Mouse (Mus musculus): ENCODE measurements around the gene B3galt6. TPM values are rescaled to one million over a fixed set of nuclear protein-coding genes. Genes with fewer than 3 reads are reported as not detected.

The B3galt6 gene
- polyA plus RNA-seq, 1 experiment from 2014 or later = 18.8 TPM

GRCm38 (mm10) chr4:155944271-155944670 is 48.2 kb downstream of the B3galt6 start:
- Histone ChIP-seq H3K4me2 (peak overlapping the region; percentile 83), H3K9me3 (ENCODE audit: control insufficient read depth, low read length) (no peaks in the 10 kb centered on the region), H3K27ac (ENCODE audit: low read depth, low read length) (peak overlapping the region; percentile 48; the same call in 1 of the 2 replicates), H3K9ac (ENCODE audit: low read length) (peak overlapping the region; percentile 88), H3K27me3 (ENCODE audit: control insufficient read depth, insufficient read depth, low read length) (no peaks in the 10 kb centered on the region), H3K4me3 (ENCODE audit: low read depth, low read length) (peak overlapping the region; percentile 99), H3K36me3 (ENCODE audit: control insufficient read depth, insufficient read depth, low read length) (peaks cover 3% of the 10 kb centered on the region; the same call in 1 of the 2 replicates), H3K4me1 (ENCODE audit: control insufficient read depth, insufficient read depth, low read length) (peaks cover 16% of the 10 kb centered on the region)
- WGBS = under 1% methylated on average over 17 of the region's 17 CpGs
- DNase-seq (ENCODE audit: low spot score, missing footprints) (peak; percentile 90), ATAC-seq (ENCODE audit: low FRiP score) (peak; percentile 10; the same call in 1 of the 2 replicates)

DNA sequence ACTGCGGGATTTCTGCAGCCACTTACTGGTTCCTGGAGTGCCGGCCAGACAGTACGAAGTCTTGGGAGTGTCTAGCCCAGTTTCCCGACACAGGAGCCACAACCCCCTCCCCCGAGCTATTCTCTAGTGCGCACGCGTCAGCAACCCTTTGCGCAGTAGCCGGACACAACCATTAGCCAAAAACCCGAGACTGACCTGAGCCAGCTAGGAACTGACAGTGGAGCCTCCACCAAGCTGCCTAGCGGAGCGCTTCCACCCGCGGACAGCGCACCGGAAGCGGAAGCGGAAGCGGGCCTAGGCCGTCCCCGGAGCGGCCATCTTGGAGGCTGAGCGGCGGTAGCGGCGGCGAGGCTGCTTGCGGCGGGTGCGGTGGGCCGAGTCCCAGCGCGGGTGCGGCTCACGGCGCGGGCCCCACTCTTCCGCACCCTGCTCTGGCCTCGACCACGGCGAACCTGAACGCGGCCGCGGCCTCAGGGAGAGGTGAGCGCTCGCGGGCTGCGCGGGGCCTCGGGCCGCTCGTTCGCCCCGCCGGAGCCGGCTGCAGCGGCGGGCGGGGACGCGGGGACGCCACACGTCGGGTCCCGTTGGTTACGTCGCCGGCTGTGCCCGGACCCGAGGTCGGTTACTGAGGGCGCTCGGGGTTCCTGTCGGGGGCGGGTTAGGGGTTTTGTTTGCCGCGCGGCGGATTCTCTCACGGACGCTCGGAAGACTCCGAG is 48.8 kb downstream of the B3galt6 start, which contains the start of gene Ube2j2:
TSS of gene Ube2j2 (plus strand) at position 298 of the 716 bp plus-strand sequence.
- Histone ChIP-seq H3K36me3 (ENCODE audit: control insufficient read depth, insufficient read depth, low read length) (no peaks in the 10 kb centered on the region), H3K4me3 (ENCODE audit: low read depth, low read length) (peak within 1 kb of the TSS; percentile 99), H3K9ac (ENCODE audit: low read length) (peak within 1 kb of the TSS; percentile 88), H3K4me2 (peak within 1 kb of the TSS; percentile 83), H3K27ac (ENCODE audit: low read depth, low read length) (peak within 1 kb of the TSS; percentile 68), H3K27me3 (ENCODE audit: control insufficient read depth, insufficient read depth, low read length) (no peaks in the 10 kb centered on the region), H3K4me1 (ENCODE audit: control insufficient read depth, insufficient read depth, low read length) (peaks cover 16% of the 10 kb centered on the region), H3K9me3 (ENCODE audit: control insufficient read depth, low read length) (no peaks in the 10 kb centered on the region)
- under 1% methylated on average over 84 of the region's 85 CpGs for WGBS
- peak; percentile 100 for DNase-seq (ENCODE audit: low spot score, missing footprints)
- peak; percentile 98 for ATAC-seq (ENCODE audit: low FRiP score)

DNA sequence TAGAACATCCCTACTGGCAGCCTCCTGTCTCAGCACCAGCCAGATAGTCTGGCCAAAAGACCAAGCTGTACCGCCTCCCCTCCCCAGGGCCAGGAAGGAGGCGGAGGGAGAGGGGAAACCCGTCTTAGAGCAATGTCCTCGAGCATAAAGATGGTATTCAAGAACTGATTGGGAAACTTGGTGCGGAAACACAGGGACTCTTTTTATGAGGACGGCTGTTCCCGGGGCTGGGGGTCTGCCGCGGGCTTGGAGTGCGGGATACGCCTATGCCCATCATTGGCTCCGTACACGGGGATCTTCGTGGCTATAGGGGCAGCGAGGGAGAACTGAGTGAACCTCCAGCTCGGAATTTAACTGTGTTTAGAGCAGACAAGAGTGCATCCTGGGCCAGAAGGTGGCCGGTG is 49.4 kb downstream of the B3galt6 start:
- DNase-seq (ENCODE audit: low spot score, missing footprints) = no peak
- Histone ChIP-seq H3K27me3 (ENCODE audit: control insufficient read depth, insufficient read depth, low read length) (no peaks in the 10 kb centered on the region), H3K27ac (ENCODE audit: low read depth, low read length) (peak overlapping the region; percentile 68), H3K36me3 (ENCODE audit: control insufficient read depth, insufficient read depth, low read length) (no peaks in the 10 kb centered on the region), H3K4me1 (ENCODE audit: control insufficient read depth, insufficient read depth, low read length) (peaks cover 16% of the 10 kb centered on the region), H3K9me3 (ENCODE audit: control insufficient read depth, low read length) (no peaks in the 10 kb centered on the region), H3K9ac (ENCODE audit: low read length) (peak overlapping the region; percentile 88), H3K4me2 (peak overlapping the region; percentile 83), H3K4me3 (ENCODE audit: low read depth, low read length) (peak overlapping the region; percentile 99)
- under 1% methylated on average over 17 of the region's 17 CpGs for WGBS
- ATAC-seq (ENCODE audit: low FRiP score) = no peak

Other genes starting within 250 kb of the B3galt6 start
- 84.5 and 84.6 TPM in 2 replicates for gene Atad3a, start 231.6 kb downstream of the B3galt6 start, polyA plus RNA-seq (2014; fragmentation: Nextera tagmentation; extraction: Ambion mirVana)
- gene Vwa1, start 218.0 kb downstream of the B3galt6 start, polyA plus RNA-seq (2014; fragmentation: Nextera tagmentation; extraction: Ambion mirVana) = 9.1 and 9.9 TPM in 2 replicates
- 0.14 and 0.21 TPM in 2 replicates for gene Tmem88b, start 206.8 kb downstream of the B3galt6 start, polyA plus RNA-seq (2014; fragmentation: Nextera tagmentation; extraction: Ambion mirVana)
- not detected in 2 replicates for gene Ankrd65, start 202.2 kb downstream of the B3galt6 start, polyA plus RNA-seq (2014; fragmentation: Nextera tagmentation; extraction: Ambion mirVana)
- 225 and 243 TPM in 2 replicates for gene Mrpl20, start 189.8 kb downstream of the B3galt6 start, polyA plus RNA-seq (2014; fragmentation: Nextera tagmentation; extraction: Ambion mirVana)
- gene Ccnl2, start 180.2 kb downstream of the B3galt6 start, polyA plus RNA-seq (2014; fragmentation: Nextera tagmentation; extraction: Ambion mirVana) = 146 and 157 TPM in 2 replicates
- gene Aurkaip1, start 161.4 kb downstream of the B3galt6 start, polyA plus RNA-seq (2014; fragmentation: Nextera tagmentation; extraction: Ambion mirVana) = 113 and 128 TPM in 2 replicates
- gene Mxra8, start 153.0 kb downstream of the B3galt6 start, polyA plus RNA-seq (2014; fragmentation: Nextera tagmentation; extraction: Ambion mirVana) = 37.7 and 41.9 TPM in 2 replicates
- 8.6 and 10.7 TPM in 2 replicates for gene Dvl1, start 145.2 kb downstream of the B3galt6 start, polyA plus RNA-seq (2014; fragmentation: Nextera tagmentation; extraction: Ambion mirVana)
- gene Tas1r3, start 129.3 kb downstream of the B3galt6 start, polyA plus RNA-seq (2014; fragmentation: Nextera tagmentation; extraction: Ambion mirVana) = 0.34 and 0.59 TPM in 2 replicates
- 24.7 and 24.8 TPM in 2 replicates for gene Cptp, start 123.2 kb downstream of the B3galt6 start, polyA plus RNA-seq (2014; fragmentation: Nextera tagmentation; extraction: Ambion mirVana)
- gene Ints11, start 123.1 kb downstream of the B3galt6 start, polyA plus RNA-seq (2014; fragmentation: Nextera tagmentation; extraction: Ambion mirVana) = 102 and 103 TPM in 2 replicates
- gene Pusl1, start 100.9 kb downstream of the B3galt6 start, polyA plus RNA-seq (2014; fragmentation: Nextera tagmentation; extraction: Ambion mirVana) = 37.2 and 39.4 TPM in 2 replicates
- gene Acap3, start 100.8 kb downstream of the B3galt6 start, polyA plus RNA-seq (2014; fragmentation: Nextera tagmentation; extraction: Ambion mirVana) = 25.6 and 27.5 TPM in 2 replicates
- gene Ube2j2, start 48.8 kb downstream of the B3galt6 start, polyA plus RNA-seq (2014; fragmentation: Nextera tagmentation; extraction: Ambion mirVana) = 148 and 158 TPM in 2 replicates
- gene C1qtnf12, start 30.3 kb downstream of the B3galt6 start, polyA plus RNA-seq (2014; fragmentation: Nextera tagmentation; extraction: Ambion mirVana) = 19.8 and 20.4 TPM in 2 replicates
- gene Sdf4, start 223 bp upstream of the B3galt6 start, polyA plus RNA-seq (2014; fragmentation: Nextera tagmentation; extraction: Ambion mirVana) = 130 and 136 TPM in 2 replicates
- gene Tnfrsf4, start 21.2 kb upstream of the B3galt6 start, polyA plus RNA-seq (2014; fragmentation: Nextera tagmentation; extraction: Ambion mirVana) = 0.41 and 1.1 TPM in 2 replicates
- gene Tnfrsf18, start 33.5 kb upstream of the B3galt6 start, polyA plus RNA-seq (2014; fragmentation: Nextera tagmentation; extraction: Ambion mirVana) = 0.58 and 0.87 TPM in 2 replicates
- gene Ttll10, start 66.8 kb upstream of the B3galt6 start, polyA plus RNA-seq (2014; fragmentation: Nextera tagmentation; extraction: Ambion mirVana) = 0.15 TPM in 1 of 2 replicates, not detected in the other
- 49.5 and 55.7 TPM in 2 replicates for gene 9430015G10Rik, start 117.3 kb upstream of the B3galt6 start, polyA plus RNA-seq (2014; fragmentation: Nextera tagmentation; extraction: Ambion mirVana)
- gene Rnf223, start 137.9 kb upstream of the B3galt6 start, polyA plus RNA-seq (2014; fragmentation: Nextera tagmentation; extraction: Ambion mirVana) = 0.54 and 0.75 TPM in 2 replicates
- gene Agrn, start 204.8 kb upstream of the B3galt6 start, polyA plus RNA-seq (2014; fragmentation: Nextera tagmentation; extraction: Ambion mirVana) = 62.2 and 68.2 TPM in 2 replicates
- 0.25 and 0.30 TPM in 2 replicates for gene Isg15, start 208.2 kb upstream of the B3galt6 start, polyA plus RNA-seq (2014; fragmentation: Nextera tagmentation; extraction: Ambion mirVana)
- 2.4 TPM in 2 replicates for gene AW011738, start 210.7 kb upstream of the B3galt6 start, polyA plus RNA-seq (2014; fragmentation: Nextera tagmentation; extraction: Ambion mirVana)
- 0.81 and 1.2 TPM in 2 replicates for gene Perm1, start 223.2 kb upstream of the B3galt6 start, polyA plus RNA-seq (2014; fragmentation: Nextera tagmentation; extraction: Ambion mirVana)
- gene Plekhn1, start 242.2 kb upstream of the B3galt6 start, polyA plus RNA-seq (2014; fragmentation: Nextera tagmentation; extraction: Ambion mirVana) = 15.6 and 18.1 TPM in 2 replicates
- gene Noc2l, start 243.4 kb upstream of the B3galt6 start, polyA plus RNA-seq (2014; fragmentation: Nextera tagmentation; extraction: Ambion mirVana) = 74.3 and 81.9 TPM in 2 replicates

Data from midbrain, embryonic 11.5 days (tissue).